Mouse (Mus musculus): Measurements from ENCODE around the gene Bmp7. TPM values are rescaled to one million over a fixed set of nuclear protein-coding genes. Genes with fewer than 3 reads are reported as not detected.

Bmp7 gene
- polyA plus RNA-seq, 1 experiment from 2014 or later = 6.8 TPM

DNA sequence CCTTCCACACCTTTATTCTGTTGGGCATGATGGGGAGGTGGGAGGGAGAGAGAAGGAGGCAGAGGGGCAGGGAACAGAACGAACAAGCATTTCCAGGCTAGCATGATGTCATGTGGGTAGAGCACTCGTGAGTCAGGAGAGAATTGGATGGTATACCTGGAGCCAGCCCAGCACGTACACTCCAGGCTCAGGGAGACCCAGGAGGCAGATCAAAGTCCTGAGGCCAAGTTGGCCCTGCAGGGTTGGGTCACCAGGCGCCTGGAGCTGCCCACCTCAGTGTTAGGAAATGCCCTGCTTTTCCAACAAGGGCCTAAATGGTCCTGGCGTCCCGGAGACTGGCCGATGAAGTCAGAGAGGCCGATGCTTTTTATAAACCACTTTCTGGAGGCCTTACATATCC is 36.6 kb downstream of the Bmp7 start:
- Histone ChIP-seq H3K4me1 (replicated peaks; ENCODE audit: control insufficient read depth, insufficient read depth, low read length) (peaks cover 2% of the 10 kb centered on the region; the same call in 1 of the 2 replicates), H3K4me2 (ENCODE audit: low read depth, low read length) (no peak overlapping the region), H3K9ac (ENCODE audit: low read length) (no peak overlapping the region), H3K9me3 (ENCODE audit: control insufficient read depth, low read length) (no peaks in the 10 kb centered on the region), H3K27ac (ENCODE audit: low read length) (no peak overlapping the region), H3K36me3 (ENCODE audit: control insufficient read depth, insufficient read depth, low read length) (no peaks in the 10 kb centered on the region), H3K27me3 (ENCODE audit: control insufficient read depth, insufficient read depth, low read depth, low read length) (no peaks in the 10 kb centered on the region), H3K4me3 (ENCODE audit: low read length) (no peak overlapping the region)
- 74% methylated on average over 8 of the region's 8 CpGs for WGBS
- no peak for ATAC-seq (ENCODE audit: low read depth)

DNA sequence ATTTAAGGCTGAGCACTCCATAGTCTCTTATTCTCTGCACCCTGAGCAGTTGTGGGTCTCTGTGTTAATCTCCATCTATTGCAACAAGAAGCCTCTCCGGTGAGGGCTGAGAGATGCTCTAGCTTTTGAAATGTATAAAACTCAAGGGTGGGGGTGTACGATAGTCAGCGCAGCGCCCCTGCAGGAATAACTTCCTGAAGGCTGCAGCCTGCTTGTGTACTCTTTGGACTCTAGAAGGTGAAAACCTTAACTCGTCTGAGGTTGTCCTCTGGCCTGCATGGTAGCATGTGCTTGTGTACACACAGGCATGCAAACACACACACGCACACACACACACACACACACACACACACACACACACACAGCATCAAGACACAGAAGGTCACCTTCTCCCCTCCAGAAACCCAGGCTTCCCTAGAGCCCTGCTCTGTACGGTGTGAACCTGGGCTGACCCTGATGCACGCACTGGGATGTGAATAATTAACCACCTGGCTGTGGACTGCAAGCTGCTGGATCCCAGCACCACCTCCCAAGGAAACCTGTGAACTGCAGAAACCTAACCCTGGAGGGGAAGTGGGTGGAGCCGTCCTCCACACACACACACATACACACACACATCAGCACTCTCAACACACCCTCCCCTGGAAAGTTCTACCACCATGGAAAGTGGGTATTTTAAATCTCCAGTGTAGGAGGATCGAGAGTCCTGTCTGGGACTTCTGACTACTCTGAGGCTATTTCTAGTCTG is 39.0 kb downstream of the Bmp7 start:
- 0 out of 2 replicates have a peak overlapping the region, but pooled peaks have one; percentile 12 for H3K27ac ChIP-seq (ENCODE audit: low read length)
- no peaks in the 10 kb centered on the region for H3K9me3 ChIP-seq (ENCODE audit: control insufficient read depth, low read length)
- no peak overlapping the region for H3K4me2 ChIP-seq (ENCODE audit: low read depth, low read length)
- no peaks in the 10 kb centered on the region for H3K27me3 ChIP-seq (ENCODE audit: control insufficient read depth, insufficient read depth, low read depth, low read length)
- no peak overlapping the region for H3K4me3 ChIP-seq (ENCODE audit: low read length)
- no peaks in the 10 kb centered on the region for H3K36me3 ChIP-seq (ENCODE audit: control insufficient read depth, insufficient read depth, low read length)
- WGBS = 47% methylated on average over 10 of the region's 10 CpGs
- H3K9ac ChIP-seq (ENCODE audit: low read length) = no peak overlapping the region
- peak; percentile 73 for ATAC-seq (ENCODE audit: low read depth)
- peaks cover 2% of the 10 kb centered on the region; the same call in 1 of the 2 replicates for H3K4me1 ChIP-seq (replicated peaks; ENCODE audit: control insufficient read depth, insufficient read depth, low read length)

DNA sequence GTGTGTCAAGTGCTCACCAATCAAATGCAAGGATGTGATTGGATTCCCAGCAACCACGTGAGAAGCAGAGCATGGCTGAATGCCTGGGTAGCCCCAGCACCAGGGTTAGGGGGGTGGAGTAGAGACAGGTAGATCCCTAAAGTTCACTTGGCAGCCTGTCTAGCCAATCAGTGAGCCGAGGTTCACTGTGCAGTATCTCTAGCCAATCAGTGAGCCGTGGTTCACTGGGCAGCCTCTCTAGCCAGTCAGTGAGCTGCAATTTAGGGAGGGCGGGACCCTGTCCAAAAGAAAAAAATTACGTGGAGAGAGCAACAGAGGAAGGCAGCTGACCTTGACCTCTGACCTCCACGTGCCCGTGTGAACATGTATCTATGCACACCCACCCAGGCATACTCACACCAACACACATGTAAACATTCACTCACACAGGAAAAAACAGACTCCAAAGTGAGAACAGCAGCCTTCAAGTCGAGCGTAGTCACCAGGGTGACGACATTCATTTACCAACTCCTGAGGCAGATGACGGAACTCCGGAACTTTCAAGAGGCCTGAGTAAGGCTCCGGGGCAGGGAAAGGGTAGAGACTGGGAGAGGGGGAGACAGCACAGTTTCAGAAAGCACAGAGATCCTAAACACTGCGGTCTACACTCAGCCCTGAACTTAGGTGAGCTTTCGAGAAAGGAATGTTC is 50.2 kb downstream of the Bmp7 start:
- Histone ChIP-seq H3K4me2 (ENCODE audit: low read depth, low read length) (no peak overlapping the region), H3K9ac (ENCODE audit: low read length) (no peak overlapping the region), H3K9me3 (ENCODE audit: control insufficient read depth, low read length) (no peaks in the 10 kb centered on the region), H3K27me3 (ENCODE audit: control insufficient read depth, insufficient read depth, low read depth, low read length) (no peaks in the 10 kb centered on the region), H3K4me3 (ENCODE audit: low read length) (no peak overlapping the region), H3K4me1 (replicated peaks; ENCODE audit: control insufficient read depth, insufficient read depth, low read length) (peaks cover 8% of the 10 kb centered on the region), H3K27ac (ENCODE audit: low read length) (no peak overlapping the region), H3K36me3 (ENCODE audit: control insufficient read depth, insufficient read depth, low read length) (no peaks in the 10 kb centered on the region)
- 47% methylated on average over 15 of the region's 15 CpGs for WGBS
- peak; percentile 62 for ATAC-seq (ENCODE audit: low read depth)

DNA sequence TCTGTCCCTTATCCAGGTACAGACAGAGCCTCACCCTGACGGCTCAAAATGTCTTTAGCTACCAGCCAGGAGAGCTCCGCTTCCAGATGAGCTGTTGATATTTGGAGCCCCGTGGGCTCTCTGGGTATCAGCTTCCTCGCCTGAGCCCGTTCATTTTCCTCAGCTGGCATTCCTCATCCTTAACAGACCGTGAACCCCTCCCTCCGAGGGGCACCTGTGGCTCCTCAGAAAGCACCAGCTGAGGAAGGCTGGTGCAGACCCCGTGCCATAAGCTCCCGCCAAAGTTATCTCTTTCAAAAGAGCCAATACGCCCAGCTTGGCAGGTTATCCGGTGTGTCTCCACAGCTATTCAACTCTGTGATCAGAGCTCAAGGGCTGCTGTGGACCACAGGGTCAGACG is 50.9 kb downstream of the Bmp7 start:
- Histone ChIP-seq H3K9ac (ENCODE audit: low read length) (no peak overlapping the region), H3K27me3 (ENCODE audit: control insufficient read depth, insufficient read depth, low read depth, low read length) (no peaks in the 10 kb centered on the region), H3K4me3 (ENCODE audit: low read length) (no peak overlapping the region), H3K27ac (ENCODE audit: low read length) (no peak overlapping the region), H3K4me2 (ENCODE audit: low read depth, low read length) (no peak overlapping the region), H3K9me3 (ENCODE audit: control insufficient read depth, low read length) (no peaks in the 10 kb centered on the region), H3K36me3 (ENCODE audit: control insufficient read depth, insufficient read depth, low read length) (no peaks in the 10 kb centered on the region), H3K4me1 (replicated peaks; ENCODE audit: control insufficient read depth, insufficient read depth, low read length) (peaks cover 10% of the 10 kb centered on the region)
- ATAC-seq (ENCODE audit: low read depth) = no peak
- 72% methylated on average over 12 of the region's 12 CpGs for WGBS

DNA sequence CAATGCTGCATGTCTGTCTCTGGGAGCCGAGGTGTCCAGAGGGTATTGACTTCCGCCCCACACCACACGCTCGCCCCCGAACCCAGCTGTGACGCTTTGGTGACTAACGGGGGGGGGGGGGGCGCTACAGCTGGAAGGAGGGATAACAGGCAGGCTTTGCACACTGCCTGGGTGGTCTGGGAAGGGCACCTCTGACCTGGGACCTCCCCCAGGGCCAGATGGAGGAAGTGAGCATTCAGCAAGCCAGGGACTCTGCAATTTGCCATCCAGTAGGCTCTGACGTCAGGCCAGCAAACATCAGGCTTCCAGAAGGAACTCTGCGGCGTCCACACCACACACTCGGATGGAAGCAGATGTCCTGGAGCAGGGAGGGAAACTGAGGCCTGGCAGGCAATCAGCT is 52.0 kb downstream of the Bmp7 start:
- Histone ChIP-seq H3K27ac (ENCODE audit: low read length) (no peak overlapping the region), H3K9ac (ENCODE audit: low read length) (no peak overlapping the region), H3K9me3 (ENCODE audit: control insufficient read depth, low read length) (no peaks in the 10 kb centered on the region), H3K4me2 (ENCODE audit: low read depth, low read length) (no peak overlapping the region), H3K36me3 (ENCODE audit: control insufficient read depth, insufficient read depth, low read length) (no peaks in the 10 kb centered on the region), H3K27me3 (ENCODE audit: control insufficient read depth, insufficient read depth, low read depth, low read length) (no peaks in the 10 kb centered on the region), H3K4me3 (ENCODE audit: low read length) (no peak overlapping the region), H3K4me1 (replicated peaks; ENCODE audit: control insufficient read depth, insufficient read depth, low read length) (peaks cover 10% of the 10 kb centered on the region)
- 32% methylated on average over 11 of the region's 12 CpGs for WGBS
- ATAC-seq (ENCODE audit: low read depth) = peak; percentile 49

DNA sequence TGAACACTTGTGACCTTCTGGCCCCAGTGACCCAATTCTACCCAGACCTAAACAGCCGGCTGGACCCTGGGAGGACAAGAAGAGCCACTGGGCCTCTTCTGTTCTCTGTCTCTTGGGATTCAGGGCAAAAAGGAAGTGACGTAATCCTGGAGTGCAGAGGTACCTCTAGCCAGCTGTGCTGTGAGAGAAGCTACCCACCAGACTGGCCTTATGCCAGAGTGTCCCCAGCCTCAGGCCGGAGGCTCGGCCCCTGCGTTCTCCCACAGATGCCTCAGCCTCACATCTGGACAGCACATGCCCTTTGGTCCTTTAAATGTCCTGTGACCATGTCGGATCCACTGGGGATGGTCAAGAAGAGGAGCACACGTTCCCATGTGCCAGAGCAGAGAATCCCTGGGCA is 54.3 kb downstream of the Bmp7 start:
- peaks cover 10% of the 10 kb centered on the region for H3K4me1 ChIP-seq (replicated peaks; ENCODE audit: control insufficient read depth, insufficient read depth, low read length)
- no peak overlapping the region for H3K4me3 ChIP-seq (ENCODE audit: low read length)
- H3K27ac ChIP-seq (ENCODE audit: low read length) = no peak overlapping the region
- no peak for ATAC-seq (ENCODE audit: low read depth)
- H3K9me3 ChIP-seq (ENCODE audit: control insufficient read depth, low read length) = no peaks in the 10 kb centered on the region
- H3K4me2 ChIP-seq (ENCODE audit: low read depth, low read length) = no peak overlapping the region
- no peaks in the 10 kb centered on the region for H3K27me3 ChIP-seq (ENCODE audit: control insufficient read depth, insufficient read depth, low read depth, low read length)
- WGBS = 42% methylated on average over 7 of the region's 7 CpGs
- no peaks in the 10 kb centered on the region for H3K36me3 ChIP-seq (ENCODE audit: control insufficient read depth, insufficient read depth, low read length)
- H3K9ac ChIP-seq (ENCODE audit: low read length) = no peak overlapping the region

DNA sequence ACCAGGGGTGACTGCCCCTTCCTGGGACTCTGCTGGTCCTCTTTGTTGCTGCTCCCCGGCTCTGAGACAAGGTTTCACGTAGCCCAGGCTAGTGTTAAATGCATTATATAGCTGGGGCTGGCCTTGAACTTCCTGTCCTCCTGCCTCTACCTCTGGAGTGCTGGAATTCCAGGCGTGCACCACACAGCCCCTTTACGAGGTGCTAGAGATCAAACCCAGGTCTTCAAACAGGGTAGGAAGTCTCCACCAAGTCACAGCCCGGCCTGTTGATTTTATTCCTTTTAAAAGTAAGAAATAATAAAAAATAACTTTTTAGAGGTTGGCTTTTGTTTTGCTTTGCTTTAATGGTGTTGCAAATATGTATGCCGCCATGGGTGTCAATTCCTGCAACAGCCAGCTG is 55.5 kb downstream of the Bmp7 start:
- no peak overlapping the region for H3K9ac ChIP-seq (ENCODE audit: low read length)
- no peaks in the 10 kb centered on the region for H3K9me3 ChIP-seq (ENCODE audit: control insufficient read depth, low read length)
- H3K36me3 ChIP-seq (ENCODE audit: control insufficient read depth, insufficient read depth, low read length) = no peaks in the 10 kb centered on the region
- WGBS = 67% methylated on average over 6 of the region's 6 CpGs
- no peaks in the 10 kb centered on the region for H3K27me3 ChIP-seq (ENCODE audit: control insufficient read depth, insufficient read depth, low read depth, low read length)
- no peak overlapping the region for H3K27ac ChIP-seq (ENCODE audit: low read length)
- ATAC-seq (ENCODE audit: low read depth) = no peak
- H3K4me1 ChIP-seq (replicated peaks; ENCODE audit: control insufficient read depth, insufficient read depth, low read length) = peaks cover 7% of the 10 kb centered on the region
- no peak overlapping the region for H3K4me3 ChIP-seq (ENCODE audit: low read length)
- H3K4me2 ChIP-seq (ENCODE audit: low read depth, low read length) = no peak overlapping the region

DNA sequence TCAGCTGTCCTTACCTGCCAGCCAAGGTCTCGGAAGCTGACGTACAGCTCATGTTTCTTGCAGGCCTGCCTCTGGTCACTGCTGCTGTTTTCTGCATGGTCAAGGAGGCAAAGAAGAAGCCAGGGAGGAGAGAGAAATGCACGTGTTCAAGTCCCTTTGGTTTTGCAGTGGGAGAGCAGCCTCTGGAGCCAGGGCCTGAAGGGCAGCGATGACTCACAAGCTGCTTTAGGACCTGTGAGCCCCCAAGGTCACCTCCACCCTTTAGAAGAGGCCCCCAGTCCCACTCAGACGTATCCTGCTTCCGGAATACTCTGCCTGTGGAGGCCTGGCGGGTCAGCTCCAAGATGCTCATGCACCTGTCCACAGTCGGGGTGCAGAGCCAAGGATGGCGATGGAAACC is 64.9 kb downstream of the Bmp7 start:
- WGBS = 85% methylated on average over 9 of the region's 9 CpGs
- Histone ChIP-seq H3K36me3 (ENCODE audit: control insufficient read depth, insufficient read depth, low read length) (no peaks in the 10 kb centered on the region), H3K4me1 (replicated peaks; ENCODE audit: control insufficient read depth, insufficient read depth, low read length) (peaks cover 2% of the 10 kb centered on the region; the same call in 1 of the 2 replicates), H3K4me2 (ENCODE audit: low read depth, low read length) (no peak overlapping the region), H3K9me3 (ENCODE audit: control insufficient read depth, low read length) (no peaks in the 10 kb centered on the region), H3K27me3 (ENCODE audit: control insufficient read depth, insufficient read depth, low read depth, low read length) (no peaks in the 10 kb centered on the region), H3K9ac (ENCODE audit: low read length) (no peak overlapping the region), H3K4me3 (ENCODE audit: low read length) (no peak overlapping the region), H3K27ac (ENCODE audit: low read length) (no peak overlapping the region)
- no peak for ATAC-seq (ENCODE audit: low read depth)

DNA sequence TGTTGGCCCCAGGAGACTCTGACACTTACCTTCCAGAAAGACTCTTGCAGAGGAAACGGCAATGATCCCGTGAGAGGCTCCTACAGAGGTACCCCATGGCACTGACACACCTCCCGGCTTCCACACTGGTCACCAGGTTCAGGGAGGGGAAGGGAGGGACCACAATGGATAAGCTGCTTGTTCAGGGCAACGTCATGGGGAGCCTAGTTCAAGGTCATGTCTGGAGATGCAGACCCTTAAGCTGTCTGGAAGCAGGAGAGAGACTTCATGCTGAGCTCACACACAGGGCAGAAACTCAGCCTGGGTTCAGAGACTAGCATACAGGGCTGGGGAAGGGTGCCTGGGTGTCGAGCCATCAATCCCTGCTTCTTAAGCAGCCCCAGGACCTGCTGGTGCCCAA is 73.8 kb downstream of the Bmp7 start:
- no peak for ATAC-seq (ENCODE audit: low read depth)
- Histone ChIP-seq H3K27ac (ENCODE audit: low read length) (no peak overlapping the region), H3K9ac (ENCODE audit: low read length) (no peak overlapping the region), H3K36me3 (ENCODE audit: control insufficient read depth, insufficient read depth, low read length) (no peaks in the 10 kb centered on the region), H3K4me1 (replicated peaks; ENCODE audit: control insufficient read depth, insufficient read depth, low read length) (peaks cover 26% of the 10 kb centered on the region), H3K4me3 (ENCODE audit: low read length) (no peak overlapping the region), H3K9me3 (ENCODE audit: control insufficient read depth, low read length) (no peaks in the 10 kb centered on the region), H3K4me2 (ENCODE audit: low read depth, low read length) (no peak overlapping the region), H3K27me3 (ENCODE audit: control insufficient read depth, insufficient read depth, low read depth, low read length) (no peaks in the 10 kb centered on the region; the same call in none of the 2 replicates)
- WGBS = 72% methylated on average over 5 of the region's 5 CpGs

Data from lung, embryonic 16.5 days (tissue).